Mouse (Mus musculus) bone marrow macrophage, adult 2 months (primary cell): ENCODE results near the gene Serpina3j.

Experiments used
- CTCF ChIP-seq: IDR thresholded peaks from 2 replicates; pipeline ENCODE4 v1.5.1; 2012; ENCODE audit warnings: low read depth, mild to moderate bottlenecking, low read length, moderate library complexity
- POLR2A ChIP-seq: IDR thresholded peaks from 2 replicates; pipeline ENCODE4 v1.6.1; 2012; ENCODE audit warnings: mild to moderate bottlenecking, low read depth, low read length, borderline replicate concordance

- TF ChIP-seq CTCF (no peak), POLR2A (no peak)
Observed at GRCm38 (mm10) chr12:104288336-104288735, 26.0 kb upstream of the Serpina3j start.
